Mouse (Mus musculus): ENCODE measurements around the gene Pgghg. TPM values are rescaled to one million over a fixed set of nuclear protein-coding genes. Genes with fewer than 3 reads are reported as not detected.

Pgghg gene
- total and polyA plus RNA-seq, 3 experiments, result 3.0 to 7.2 TPM; not detected in 1

GRCm38 (mm10) chr7:140903212-140903611 is 38.0 kb upstream of the Pgghg start:
- H3K27me3 ChIP-seq (ENCODE audit: control insufficient read depth in 1 of 2, insufficient read depth in 2 of 2, low read length in 2 of 2), result no peaks in the 10 kb centered on the region
- H3K79me2 ChIP-seq (ENCODE audit: control insufficient read depth, insufficient read depth, low read length, poor library complexity), result no peaks in the 10 kb centered on the region
- TF ChIP-seq CTCF (IDR thresholded peaks at IDR 0.05 in 2 of 3, conservative IDR thresholded peaks at IDR 0.05 in 1 of 3; ENCODE audit: control insufficient read depth in 1 of 3, insufficient read depth in 1 of 3, low read depth in 2 of 3, low read length in 3 of 3, poor library complexity in 1 of 3, severe bottlenecking in 1 of 3), result peak; percentile 94 to 96 (median 94)
- TF ChIP-seq USF1 (IDR thresholded peaks at IDR 0.05; ENCODE audit: low read depth, low read length), result no peak
- TF ChIP-seq MXI1 (IDR thresholded peaks at IDR 0.05; ENCODE audit: low read depth, low read length), result peak; percentile 51; the same call in 1 of the 2 replicates
- TF ChIP-seq ZMIZ1 (IDR thresholded peaks at IDR 0.05; ENCODE audit: low read depth, low read length), result no peak
- TF ChIP-seq POLR2AphosphoS5 (IDR thresholded peaks at IDR 0.05; ENCODE audit: borderline replicate concordance, low read depth, low read length), result no peak
- peak; percentile 41; the same call in 1 of the 2 replicates for TF ChIP-seq SIN3A (IDR thresholded peaks at IDR 0.05; ENCODE audit: low read length)
- peak; percentile 98 for TF ChIP-seq SMC3 (IDR thresholded peaks at IDR 0.05; ENCODE audit: low read depth, low read length)
- TF ChIP-seq MYC (IDR thresholded peaks at IDR 0.05; ENCODE audit: low read depth, low read length), result peak; percentile 89
- TF ChIP-seq E2F4 (IDR thresholded peaks at IDR 0.05; ENCODE audit: borderline replicate concordance, low read depth, low read length), result no peak
- peak; percentile 98 for TF ChIP-seq RAD21 (IDR thresholded peaks at IDR 0.05; ENCODE audit: low read depth, low read length)
- peak; percentile 78 for TF ChIP-seq MAX (IDR thresholded peaks at IDR 0.05; ENCODE audit: low read length)
- TF ChIP-seq BHLHE40 (IDR thresholded peaks at IDR 0.05; ENCODE audit: borderline replicate concordance, low read depth, low read length), result peak; percentile 73; the same call in 1 of the 2 replicates
- TF ChIP-seq ZC3H11A (IDR thresholded peaks at IDR 0.05; ENCODE audit: low read depth, low read length), result peak; percentile 89
- H3K9ac ChIP-seq (ENCODE audit: control insufficient read depth, low read depth, low read length, poor library complexity, severe bottlenecking), result peak overlapping the region; percentile 12; the same call in 1 of the 2 replicates
- H3K27ac ChIP-seq (ENCODE audit: control insufficient read depth, low read depth, low read length), result no peak overlapping the region
- H3K4me3 ChIP-seq (ENCODE audit: control insufficient read depth in 1 of 2, insufficient read depth in 1 of 2, low read depth in 2 of 2, low read length in 2 of 2), result no peak overlapping the region
- no peaks in the 10 kb centered on the region for H3K4me1 ChIP-seq (ENCODE audit: control insufficient read depth in 1 of 2, insufficient read depth in 2 of 2, low read length in 2 of 2)
- DNase-seq (ENCODE audit: low read depth, low spot score), result peak; percentile 70
- no peaks in the 10 kb centered on the region for H3K9me3 ChIP-seq (replicated peaks; ENCODE audit: insufficient read depth, low read length)
- no peaks in the 10 kb centered on the region for H3K36me3 ChIP-seq (ENCODE audit: control insufficient read depth in 1 of 2, insufficient read depth in 2 of 2, low read length in 2 of 2)

- no peak overlapping the region for H3K4me3 ChIP-seq (ENCODE audit: control insufficient read depth in 1 of 2, insufficient read depth in 1 of 2, low read depth in 2 of 2, low read length in 2 of 2)
- no peaks in the 10 kb centered on the region for H3K36me3 ChIP-seq (ENCODE audit: control insufficient read depth in 1 of 2, insufficient read depth in 2 of 2, low read length in 2 of 2)
- H3K9ac ChIP-seq (ENCODE audit: control insufficient read depth, low read depth, low read length, poor library complexity, severe bottlenecking), result no peak overlapping the region
- no peaks in the 10 kb centered on the region for H3K9me3 ChIP-seq (replicated peaks; ENCODE audit: insufficient read depth, low read length)
- no peaks in the 10 kb centered on the region for H3K27me3 ChIP-seq (ENCODE audit: control insufficient read depth in 1 of 2, insufficient read depth in 2 of 2, low read length in 2 of 2)
- no peaks in the 10 kb centered on the region for H3K4me1 ChIP-seq (ENCODE audit: control insufficient read depth in 1 of 2, insufficient read depth in 2 of 2, low read length in 2 of 2)
- DNase-seq (ENCODE audit: low read depth, low spot score), result peak; percentile 37
- no peak for TF ChIP-seq ZMIZ1 (IDR thresholded peaks at IDR 0.05; ENCODE audit: low read depth, low read length)
- no peak for TF ChIP-seq SMC3 (IDR thresholded peaks at IDR 0.05; ENCODE audit: low read depth, low read length)
- TF ChIP-seq MEF2A (IDR thresholded peaks at IDR 0.05; ENCODE audit: extremely low read depth, insufficient replicate concordance, low read depth, low read length, poor library complexity, severe bottlenecking), result no peak
- no peak for TF ChIP-seq CHD1 (IDR thresholded peaks at IDR 0.05; ENCODE audit: low read depth, low read length)
- TF ChIP-seq MYB (IDR thresholded peaks at IDR 0.05; ENCODE audit: low read depth, low read length), result no peak
- TF ChIP-seq MAZ (IDR thresholded peaks at IDR 0.05; ENCODE audit: low read depth, low read length), result no peak
- TF ChIP-seq ZKSCAN1 (IDR thresholded peaks at IDR 0.05; ENCODE audit: low read depth, low read length), result no peak
- TF ChIP-seq TAL1 (IDR thresholded peaks at IDR 0.05; ENCODE audit: low read length), result no peak; the same call in 1 of the 2 replicates
- no peak for TF ChIP-seq E2F4 (IDR thresholded peaks at IDR 0.05; ENCODE audit: borderline replicate concordance, low read depth, low read length)
- TF ChIP-seq POLR2AphosphoS5 (IDR thresholded peaks at IDR 0.05; ENCODE audit: borderline replicate concordance, low read depth, low read length), result no peak
- H3K27ac ChIP-seq (ENCODE audit: control insufficient read depth, low read depth, low read length), result no peak overlapping the region
- H3K79me2 ChIP-seq (ENCODE audit: control insufficient read depth, insufficient read depth, low read length, poor library complexity), result no peaks in the 10 kb centered on the region
These were observed 35.5 kb upstream of the Pgghg start for GRCm38 (mm10) chr7:140905642-140906081.

All from MEL (cell line).